Mouse (Mus musculus) CH12.LX (cell line): ENCODE measurements around the gene Pmepa1. TPM values are rescaled to one million over a fixed set of nuclear protein-coding genes. Genes with fewer than 3 reads are reported as not detected.

Experiments used
- DNase-seq: peaks from one replicate; pipeline ENCODE4 v3.0.0-alpha.2; 2013; ENCODE audit errors: extremely low read depth
- H3K27ac ChIP-seq: 2 replicates; pipeline ENCODE4 v1.5.1; 2012; ENCODE audit warnings: low read depth, mild to moderate bottlenecking, control low read depth, moderate library complexity; ENCODE audit not compliant: insufficient read depth
- H3K27me3 ChIP-seq: replicated peaks from 2 replicates; pipeline ENCODE3; 2012; ENCODE audit warnings: inconsistent platforms
- H3K36me3 ChIP-seq, 2 experiments: replicated peaks in 1 of 2; 2 replicates each; pipeline versions ENCODE3 to v1.6.1; 2012; ENCODE audit warnings: inconsistent platforms in 1 of 2, low read length in 1 of 2, mild to moderate bottlenecking in 1 of 2, mixed read lengths in 1 of 2, moderate library complexity in 1 of 2; ENCODE audit not compliant: control insufficient read depth in 1 of 2, insufficient read depth in 1 of 2
- H3K4me1 ChIP-seq, 2 experiments: 2 replicates each; pipeline ENCODE4 v1.6.1; 2012; ENCODE audit warnings: inconsistent platforms in 1 of 2, moderate library complexity in 1 of 2; ENCODE audit not compliant: insufficient read depth in 2 of 2, control insufficient read depth in 1 of 2
- H3K4me2 ChIP-seq: 2 replicates; pipeline ENCODE4 v1.6.1; 2012; ENCODE audit warnings: low read depth, mild to moderate bottlenecking, control low read depth; ENCODE audit not compliant: poor library complexity, insufficient read depth, severe bottlenecking
- H3K4me3 ChIP-seq, 3 experiments: fragments of 150-350 bp in 1 of 3; sonication (generic) in 1 of 3; replicated peaks in 1 of 3; 2 replicates each; pipeline versions ENCODE3 to v1.5.1; 2011 to 2012; ENCODE audit warnings: low read depth in 2 of 3, low read length in 2 of 3, mild to moderate bottlenecking in 2 of 3, moderate library complexity in 2 of 3, control low read depth in 1 of 3, improper control_type of control experiment in 1 of 3, inconsistent platforms in 1 of 3, mixed read lengths in 1 of 3; ENCODE audit not compliant: poor library complexity in 1 of 3
- H3K79me2 ChIP-seq: replicated peaks from 2 replicates; pipeline ENCODE4 v1.6.1; 2012; ENCODE audit warnings: mild to moderate bottlenecking, moderate library complexity; ENCODE audit not compliant: control insufficient read depth, poor library complexity, insufficient read depth, severe bottlenecking; ENCODE audit errors: extremely low read depth
- H3K9ac ChIP-seq: 2 replicates; pipeline ENCODE4 v1.6.1; 2012; ENCODE audit warnings: low read depth, mild to moderate bottlenecking, control low read depth, moderate library complexity; ENCODE audit not compliant: insufficient read depth
- H3K9me3 ChIP-seq: replicated peaks from 2 replicates; pipeline ENCODE3; 2012; ENCODE audit warnings: low read length, inconsistent platforms, mixed read lengths
- CHD2 ChIP-seq: IDR thresholded peaks from 2 replicates; pipeline ENCODE4 v1.6.1; 2011; ENCODE audit warnings: low read length, improper control_type of control experiment
- E2F4 ChIP-seq: IDR thresholded peaks from 2 replicates; pipeline ENCODE4 v1.6.1; 2011; ENCODE audit warnings: low read depth, low read length, improper control_type of control experiment; ENCODE audit not compliant: insufficient replicate concordance
- ETS1 ChIP-seq: conservative IDR thresholded peaks from 2 replicates; pipeline ENCODE4 v1.6.1; 2012; ENCODE audit warnings: low read depth, mild to moderate bottlenecking, inconsistent platforms, low read length, improper control_type of control experiment, moderate library complexity
- HCFC1 ChIP-seq: IDR thresholded peaks from 2 replicates; pipeline ENCODE4 v1.6.1; 2012; ENCODE audit warnings: low read depth, mild to moderate bottlenecking, inconsistent platforms, low read length, improper control_type of control experiment
- IRF4 ChIP-seq: IDR thresholded peaks from 2 replicates; pipeline ENCODE4 v1.6.1; 2014; ENCODE audit warnings: low read depth, mild to moderate bottlenecking, inconsistent platforms, low read length, improper control_type of control experiment
- KAT2A ChIP-seq: IDR thresholded peaks from 2 replicates; pipeline ENCODE4 v1.6.1; 2012; ENCODE audit warnings: low read length, improper control_type of control experiment, inconsistent platforms; ENCODE audit not compliant: insufficient replicate concordance
- MAFK ChIP-seq: IDR thresholded peaks from 2 replicates; pipeline ENCODE4 v1.6.1; 2011; ENCODE audit warnings: low read length, improper control_type of control experiment; ENCODE audit not compliant: insufficient replicate concordance
- MYC ChIP-seq: IDR thresholded peaks from 2 replicates; pipeline ENCODE4 v1.6.1; 2011; ENCODE audit warnings: low read depth, mild to moderate bottlenecking, improper control_type of control experiment, low read length
- NRF1 ChIP-seq: IDR thresholded peaks from 2 replicates; pipeline ENCODE4 v1.6.1; 2014; ENCODE audit warnings: low read depth, mild to moderate bottlenecking, inconsistent platforms, low read length, improper control_type of control experiment, moderate library complexity
- POLR2A ChIP-seq: IDR thresholded peaks from 2 replicates; pipeline ENCODE4 v1.6.1; 2011; ENCODE audit warnings: low read depth, mild to moderate bottlenecking, improper control_type of control experiment, low read length
- TBP ChIP-seq: conservative IDR thresholded peaks from 2 replicates; pipeline ENCODE4 v1.6.1; 2011; ENCODE audit warnings: low read depth, low read length, improper control_type of control experiment
- TCF12 ChIP-seq: IDR thresholded peaks from 2 replicates; pipeline ENCODE4 v1.6.1; 2014; ENCODE audit warnings: low read depth, mild to moderate bottlenecking, inconsistent platforms, low read length, improper control_type of control experiment
- USF1 ChIP-seq: IDR thresholded peaks from 2 replicates; pipeline ENCODE4 v1.6.1; 2014; ENCODE audit warnings: low read depth, mild to moderate bottlenecking, inconsistent platforms, low read length, improper control_type of control experiment
- ZNF384 ChIP-seq: IDR thresholded peaks from 2 replicates; pipeline ENCODE4 v1.6.1; 2012; ENCODE audit warnings: low read depth, low read length, improper control_type of control experiment, inconsistent platforms
- dilution Hi-C: fragments of 300-500 bp; cut with MboI; formaldehyde crosslinking; loops from 2 replicates; pipeline ENCODE4 v1.14.3; 2020; ENCODE audit warnings: low sequenced_read_pairs; ENCODE audit not compliant: extremely low pct_unique_long_range_greater_than_20kb, extremely low pct_ligation_motif_present
- in situ Hi-C: fragments of 300-500 bp; cut with MboI; formaldehyde crosslinking; loops from 3 replicates; pipeline ENCODE4 v1.14.3; 2019; ENCODE audit warnings: low sequenced_read_pairs, low pct_ligation_motif_present, low pct_unique_long_range_greater_than_20kb, mixed read lengths
- polyA plus RNA-seq: library from polyadenylated mRNA; unstranded; fragments of >175 nt; gene quantifications from 2 replicates; pipeline ENCODE4 v1.2.1, GENCODE M21; 2012; ENCODE audit warnings: low read depth; ENCODE audit not compliant: insufficient read length
- total RNA-seq, 2 experiments: library from RNA; depleted of rRNA; stranded (reverse); fragments of 300-350 nt in 1 of 2; fragments of >200 nt in 1 of 2; gene quantifications; 2 replicates each; pipeline ENCODE4 v1.2.3; 2012 to 2014

Pmepa1 gene
- total and polyA plus RNA-seq, 3 experiments: 1.6 to 11.8 (median 9.9) TPM

- no peak overlapping the region for H3K4me2 ChIP-seq
- H3K9ac ChIP-seq: no peak overlapping the region
- in situ Hi-C loops: no loop called here
- no peak overlapping the region for H3K4me3 ChIP-seq
- H3K4me1 ChIP-seq: peaks cover 16 to 52% of the 10 kb centered on the region in 2 experiments; a peak in 3 of 4 replicates
- no peak overlapping the region for H3K27ac ChIP-seq
- H3K79me2 ChIP-seq: peaks cover 35% of the 10 kb centered on the region
- no peak for DNase-seq
- dilution Hi-C loops: no loop called here
- H3K27me3 ChIP-seq: no peaks in the 10 kb centered on the region
- peaks cover 0 to 15% of the 10 kb centered on the region in 2 experiments for H3K36me3 ChIP-seq
- H3K9me3 ChIP-seq: no peaks in the 10 kb centered on the region
- TF ChIP-seq ZNF384 (no peak), MYC (no peak), CHD2 (no peak), HCFC1 (no peak), POLR2A (no peak), IRF4 (no peak), E2F4 (no peak), TCF12 (no peak), KAT2A (no peak), NRF1 (no peak), ETS1 (no peak), USF1 (no peak)
- TF ChIP-seq, all 38 proteins: peak for 0
Observed at GRCm38 (mm10) chr2:173255810-173256551, 20.4 kb downstream of the Pmepa1 start.

DNA sequence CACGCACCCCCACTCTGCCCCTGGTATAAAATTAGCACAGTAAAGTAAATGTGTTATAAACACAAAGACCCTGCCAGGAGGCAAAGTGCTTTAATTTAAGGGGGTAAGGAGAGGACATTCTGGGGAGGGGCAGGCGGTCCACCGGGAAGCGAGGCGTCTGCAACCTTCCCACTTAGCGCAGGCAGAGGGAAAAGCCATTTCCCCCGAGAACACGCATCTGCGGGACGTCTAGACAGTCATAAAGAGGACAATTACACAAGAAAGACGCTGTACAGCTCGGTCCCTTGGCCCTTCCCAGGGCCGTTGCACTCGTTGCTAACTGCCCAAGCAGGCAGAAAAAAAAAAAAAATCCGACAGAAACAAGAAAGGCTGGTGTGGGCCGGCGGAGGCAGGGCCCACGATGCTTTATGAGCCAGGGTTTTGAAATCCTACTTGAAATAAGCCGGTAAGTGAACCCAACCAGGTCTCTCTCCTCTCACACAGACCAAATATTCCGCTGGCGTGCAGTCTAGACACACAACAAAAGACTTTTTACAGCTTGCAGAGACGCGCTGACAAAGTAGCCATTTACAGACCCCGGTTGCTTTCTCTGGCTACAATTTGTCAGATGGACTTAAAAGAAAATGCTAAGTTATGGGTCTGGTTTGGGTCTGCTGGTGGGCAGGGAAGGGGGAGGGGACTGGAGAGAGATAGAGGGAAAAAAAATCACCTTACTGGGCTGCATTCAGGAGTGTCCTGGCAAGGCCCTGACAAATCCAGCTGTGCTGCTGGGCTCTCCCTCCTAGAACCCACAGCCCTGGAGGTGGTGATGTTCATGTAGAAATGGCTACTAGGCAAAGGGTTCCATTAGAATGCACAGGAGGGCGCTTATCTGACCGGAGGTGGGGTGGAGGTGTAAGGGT lies 22.3 kb downstream of the Pmepa1 start:
- DNase-seq: no peak
- H3K36me3 ChIP-seq: peaks cover 0 to 9% of the 10 kb centered on the region in 2 experiments

More for the DNA sequence above, 22.3 kb downstream of the Pmepa1 start:
- Histone ChIP-seq H3K79me2 (peaks cover 21% of the 10 kb centered on the region), H3K4me3 (no peak overlapping the region), H3K27ac (no peak overlapping the region), H3K27me3 (no peaks in the 10 kb centered on the region), H3K9me3 (no peaks in the 10 kb centered on the region), H3K4me1 (peaks cover 21 to 56% of the 10 kb centered on the region in 2 experiments), H3K4me2 (no peak overlapping the region), H3K9ac (no peak overlapping the region)
- in situ Hi-C loops: no loop called here
- no peak for TF ChIP-seq TBP
- TF ChIP-seq MAFK: no peak
- dilution Hi-C loops: no loop called here
